Mouse (Mus musculus) urinary bladder, postnatal 25 days (tissue): ENCODE results near the gene Slc16a8.
"Not testable (repeated sequence)": the region's sequence is repeated elsewhere in the genome, so short reads cannot be mapped to it uniquely, and the experiment has no call there.

Experiments
- DNase-seq: peaks from one replicate; pipeline ENCODE4 v3.0.0; 2022; ENCODE audit warnings: low spot score

Gene Slc16a8

GRCm38 (mm10) chr15:79262786-79263309 lies 8.3 kb upstream of the Slc16a8 start:
- no peak for DNase-seq

- DNase-seq: no peak
Observed at GRCm38 (mm10) chr15:79262375-79262774, 7.8 kb upstream of the Slc16a8 start.

GRCm38 (mm10) chr15:79261757-79262156 lies 7.2 kb upstream of the Slc16a8 start:
- no peak for DNase-seq

GRCm38 (mm10) chr15:79261095-79261725 lies 6.6 kb upstream of the Slc16a8 start:
- peak; percentile 35 for DNase-seq

- DNase-seq: no peak
Observed at GRCm38 (mm10) chr15:79258521-79258920, 4.0 kb upstream of the Slc16a8 start.

- DNase-seq: no peak
Observed at GRCm38 (mm10) chr15:79252580-79252979, 2.0 kb downstream of the Slc16a8 start.

- DNase-seq: no peak
Observed at GRCm38 (mm10) chr15:79251781-79252491, 2.6 kb downstream of the Slc16a8 start.

- no peak for DNase-seq
Observed at GRCm38 (mm10) chr15:79251168-79251567, 3.4 kb downstream of the Slc16a8 start.

GRCm38 (mm10) chr15:79250236-79250635 lies 4.3 kb downstream of the Slc16a8 start:
- DNase-seq: no peak

- no peak for DNase-seq
Observed at GRCm38 (mm10) chr15:79245321-79245720, 9.2 kb downstream of the Slc16a8 start.

GRCm38 (mm10) chr15:79244071-79244893 lies 10.3 kb downstream of the Slc16a8 start:
- no peak for DNase-seq

GRCm38 (mm10) chr15:79243234-79244042 lies 11.1 kb downstream of the Slc16a8 start:
- peak; percentile 89 for DNase-seq

- DNase-seq: no peak
Observed at GRCm38 (mm10) chr15:79242574-79243233, 11.9 kb downstream of the Slc16a8 start.

GRCm38 (mm10) chr15:79238036-79238435 lies 16.5 kb downstream of the Slc16a8 start:
- no peak for DNase-seq

- DNase-seq: no peak
Observed at GRCm38 (mm10) chr15:79235268-79235667, 19.3 kb downstream of the Slc16a8 start.

GRCm38 (mm10) chr15:79229058-79229821 lies 25.3 kb downstream of the Slc16a8 start, which contains the start of the genes Pick1 and Gm49486:
Gene Pick1 (plus strand): TSS chr15:79229173.
Gene Gm49486 (plus strand): TSS chr15:79229391.
- peak; percentile 84 for DNase-seq

- not testable (repeated sequence) for DNase-seq
Observed at GRCm38 (mm10) chr15:79225780-79226179, 28.8 kb downstream of the Slc16a8 start.

- DNase-seq: peak; percentile 81
Observed at GRCm38 (mm10) chr15:79224685-79225084, 29.9 kb downstream of the Slc16a8 start.

- DNase-seq: no peak
Observed at GRCm38 (mm10) chr15:79223641-79224040, 30.9 kb downstream of the Slc16a8 start.

GRCm38 (mm10) chr15:79219572-79219971 lies 35.0 kb downstream of the Slc16a8 start:
- no peak for DNase-seq
